Mouse (Mus musculus): ENCODE results near the gene Ccdc63.

- TF ChIP-seq CTCF (conservative IDR thresholded peaks at IDR 0.05; ENCODE audit: low read length) (no peak), NANOG (IDR thresholded peaks at IDR 0.05; ENCODE audit: borderline replicate concordance, low read length) (no peak)
Measured at GRCm38 (mm10) chr5:122085291-122085690, 55.3 kb downstream of the Ccdc63 start.
